9 mouse cellular contexts compared by ENCODE assay signal in genomic region chr6:133206173-133206572, GRCm38 (mm10).
A peak's percentile ranks its signal among the peaks of the same experiment; 100 is the strongest.
DNase-seq lines count a peak whose midpoint lies in the region; ATAC-seq and TF ChIP-seq lines count a peak whose summit lies in the region.
"Had no signal": no experiment of that assay in that cellular context is flagged by ENCODE, and none has a peak within 500 bp of the region (broad histone marks: within the 10 kb centered on the region; RNA-seq: fewer than 3 reads in every experiment).

No protein-coding gene starts in this region.

- no peaks in the 10 kb centered on the region for H3K27me3 ChIP-seq in thymus, adult 2 months (ENCODE audit: control insufficient read depth, insufficient read depth, low read length)
- no peaks in the 10 kb centered on the region for H3K27me3 ChIP-seq in midbrain, postnatal 0 days (ENCODE audit: insufficient read depth, low read length)
- H3K27me3 ChIP-seq: embryonic facial prominence, embryonic 15.5 days had no signal

- peak; percentile 27 for DNase-seq in thymus, adult 2 months
- DNase-seq in thymus, adult 18-20 months = no peak
- peak; percentile 71 for DNase-seq in adrenal gland, postnatal 10 days
- DNase-seq in induced T-regulatory cell, adult 2 months (ENCODE audit: low read depth) = peak; percentile 49
- peak; percentile 31 to 36 for DNase-seq in left cerebral cortex, postnatal 25 days (ENCODE audit: low spot score in 2 of 2)
- DNase-seq in midbrain, postnatal 0 days (ENCODE audit: low spot score) = peak; percentile 33
- DNase-seq in urinary bladder, postnatal 36 days (ENCODE audit: low spot score in 2 of 2) = peak; percentile 8 to 28

- WGBS in thymus, adult 2 months = 10% methylated on average over 3 of the region's 3 CpGs
- WGBS in midbrain, postnatal 0 days = 4% methylated on average over 3 of the region's 3 CpGs

- H3K4me2 ChIP-seq in midbrain, postnatal 0 days (ENCODE audit: low read depth, low read length, poor library complexity, severe bottlenecking) = no peak overlapping the region
- H3K4me2 ChIP-seq: embryonic facial prominence, embryonic 15.5 days had no signal

- no peak for TF ChIP-seq CTCF in thymus, adult 2 months (IDR thresholded peaks at IDR 0.05; ENCODE audit: borderline replicate concordance, control insufficient read depth, extremely low read depth, insufficient read depth, low read length, poor library complexity)
- peak; percentile 84 for TF ChIP-seq CTCF in midbrain, postnatal 0 days (IDR thresholded peaks at IDR 0.05)

- H3K4me3 ChIP-seq in thymus, adult 2 months (ENCODE audit: control insufficient read depth, insufficient read depth, low read length) = no peak overlapping the region
- H3K4me3 ChIP-seq in midbrain, postnatal 0 days (ENCODE audit: low read depth, low read length) = no peak overlapping the region
- H3K4me3 ChIP-seq: embryonic facial prominence, embryonic 15.5 days had no signal

- ATAC-seq in erythroid progenitor cell, adult 5-6 weeks (replicated peaks; ENCODE audit: low FRiP score, poor library complexity, severe bottlenecking) = 0 out of 2 replicates have a peak, but pooled peaks have one; percentile 46
- ATAC-seq in midbrain, postnatal 0 days (ENCODE audit: low FRiP score) = no peak

- intact Hi-C loops in left cerebral cortex, postnatal 25 days (cut with DNase I) = loop anchor here (5.0 kb wide), 3 partner anchors 559 to 1739 kb away; no protein-coding TSS in a partner anchor

- H3K27ac ChIP-seq in thymus, adult 2 months (ENCODE audit: control insufficient read depth, insufficient read depth, low read length) = no peak overlapping the region
- H3K27ac ChIP-seq in midbrain, postnatal 0 days (ENCODE audit: low read depth, low read length) = no peak overlapping the region
- H3K27ac ChIP-seq: embryonic facial prominence, embryonic 15.5 days had no signal

- H3K9ac ChIP-seq in midbrain, postnatal 0 days (replicated peaks; ENCODE audit: low read length, poor library complexity, severe bottlenecking) = no peak overlapping the region
- H3K9ac ChIP-seq: embryonic facial prominence, embryonic 15.5 days had no signal

- no peaks in the 10 kb centered on the region for H3K4me1 ChIP-seq in thymus, adult 2 months (replicated peaks; ENCODE audit: control insufficient read depth, insufficient read depth, low read length)
- no peaks in the 10 kb centered on the region for H3K4me1 ChIP-seq in midbrain, postnatal 0 days (ENCODE audit: insufficient read depth, low read length)
- H3K4me1 ChIP-seq: embryonic facial prominence, embryonic 15.5 days had no signal

- no peak for TF ChIP-seq POLR2A in thymus, adult 2 months (IDR thresholded peaks at IDR 0.05; ENCODE audit: control insufficient read depth, extremely low read depth, insufficient read depth, low read length, poor library complexity)

- no peaks in the 10 kb centered on the region for H3K36me3 ChIP-seq in thymus, adult 2 months (ENCODE audit: control insufficient read depth, insufficient read depth, low read length)
- H3K36me3 ChIP-seq in midbrain, postnatal 0 days (ENCODE audit: insufficient read depth, low read length) = no peaks in the 10 kb centered on the region
- H3K36me3 ChIP-seq: embryonic facial prominence, embryonic 15.5 days had no signal

- H3K9me3 ChIP-seq in midbrain, postnatal 0 days (ENCODE audit: low read length) = no peaks in the 10 kb centered on the region
- H3K9me3 ChIP-seq: embryonic facial prominence, embryonic 15.5 days had no signal

Comparison
In these comparisons a context has a peak if more than half of its experiments do, and no peak if none do; other contexts are left out.
1. DNase-seq: peak in thymus, adult 2 months (single experiment), adrenal gland, postnatal 10 days (single experiment), induced T-regulatory cell, adult 2 months (single experiment), left cerebral cortex, postnatal 25 days (2 of 2), midbrain, postnatal 0 days (single experiment) and urinary bladder, postnatal 36 days (2 of 2); none in thymus, adult 18-20 months (0 of 2).